Mouse (Mus musculus) bone marrow, adult 2 months (tissue): ENCODE results near the gene Gm5622.
"Not testable (repeated sequence)": the region's sequence is repeated elsewhere in the genome, so short reads cannot be mapped to it uniquely, and the experiment has no call there.

ENCODE experiments used
- CTCF ChIP-seq: fragments of 200-500 bp; IDR thresholded peaks from 2 replicates; pipeline ENCODE4 v1.5.1; 2011; ENCODE audit warnings: low read length, control low read depth; ENCODE audit not compliant: control insufficient read depth, insufficient read depth
- POLR2A ChIP-seq: fragments of 200-500 bp; IDR thresholded peaks from 2 replicates; pipeline ENCODE4 v1.6.1; 2011; ENCODE audit warnings: low read depth, mild to moderate bottlenecking, control low read depth, low read length, borderline replicate concordance; ENCODE audit not compliant: control insufficient read depth

DNA sequence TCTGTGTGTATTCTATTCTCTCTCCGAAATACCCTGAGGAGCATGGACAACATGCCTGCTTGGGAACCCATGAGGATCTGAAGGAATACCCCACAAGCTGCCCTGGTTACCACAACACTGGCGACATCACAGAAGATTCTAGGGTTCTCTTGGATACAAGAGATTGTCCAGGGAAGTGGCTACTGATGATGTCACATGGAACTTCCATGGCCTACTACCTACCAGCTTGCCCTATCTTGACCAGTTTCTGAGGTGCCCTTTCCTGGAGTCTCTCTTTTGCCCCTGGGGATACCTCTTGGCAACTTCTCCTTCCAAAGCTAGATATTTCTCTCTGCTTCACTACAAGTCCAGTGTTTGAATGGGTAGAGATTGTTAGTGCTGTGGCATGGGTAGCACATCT is 142.8 kb downstream of the Gm5622 start, which contains the start of gene Gm17079:
- TF ChIP-seq POLR2A, CTCF: not testable (repeated sequence)
